Mouse (Mus musculus) testis, adult 2 months (tissue): ENCODE measurements around the gene Rassf5.
"Not testable (repeated sequence)": the region's sequence is repeated elsewhere in the genome, so short reads cannot be mapped to it uniquely, and the experiment has no call there.

Source experiments
- CTCF ChIP-seq: fragments of 200-500 bp; IDR thresholded peaks from 2 replicates; pipeline ENCODE4 v1.5.1; 2012; ENCODE audit warnings: low read depth, mild to moderate bottlenecking, inconsistent platforms, low read length, moderate library complexity; ENCODE audit not compliant: control insufficient read depth, insufficient read depth, insufficient replicate concordance
- POLR2A ChIP-seq: fragments of 200-500 bp; IDR thresholded peaks from 2 replicates; pipeline ENCODE4 v1.6.1; 2012; ENCODE audit warnings: low read depth, mild to moderate bottlenecking, inconsistent platforms, low read length, moderate library complexity; ENCODE audit not compliant: control insufficient read depth

- not testable (repeated sequence) for TF ChIP-seq POLR2A, CTCF
These were observed 7.6 kb upstream of the Rassf5 start for GRCm38 (mm10) chr1:131252516-131253250.
